Mouse (Mus musculus): ENCODE measurements at regions not wholly inside any gene's neighbourhood (a gene's known extent, or its start where the extent isn't known, plus 50 kb on each side); places are given as distances from the start of the nearest gene placed in this dataset.

DNA sequence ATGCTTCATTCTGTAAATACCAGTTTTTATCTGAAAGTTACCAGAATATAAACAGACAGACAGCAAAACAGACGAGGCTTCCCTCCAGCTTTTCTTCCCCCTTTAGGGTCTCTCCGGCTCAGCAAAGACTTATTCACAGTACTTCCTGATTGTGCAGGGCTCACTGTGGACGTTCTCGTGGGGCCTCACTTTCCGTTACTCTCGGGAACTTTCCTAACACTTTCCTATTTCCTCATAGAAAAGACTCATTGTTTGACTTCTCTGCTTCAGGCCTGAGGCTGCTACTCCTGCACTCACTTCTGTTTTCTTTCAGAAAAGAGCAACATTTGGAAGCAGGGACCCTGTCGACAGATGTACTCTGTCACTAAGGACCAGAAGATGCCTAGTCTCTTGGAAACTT lies 197.4 kb downstream of the Tgfb2 start:
- TF ChIP-seq CTCF (conservative IDR thresholded peaks at IDR 0.05; ENCODE audit: low read length) (no peak), POU5F1 (IDR thresholded peaks at IDR 0.05; ENCODE audit: borderline replicate concordance, low read length) (no peak), NANOG (IDR thresholded peaks at IDR 0.05; ENCODE audit: borderline replicate concordance, low read length) (no peak)
